Mouse (Mus musculus): ENCODE results near the gene Tlx1. TPM values are rescaled to one million over a fixed set of nuclear protein-coding genes. Genes with fewer than 3 reads are reported as not detected.

Tlx1 gene
- polyA plus RNA-seq, 1 experiment from 2014 or later: 0.11 TPM

GRCm38 (mm10) chr19:45160523-45160922 lies 10.0 kb downstream of the Tlx1 start:
- no peaks in the 10 kb centered on the region for H3K36me3 ChIP-seq (replicated peaks)
- no peak for ATAC-seq (ENCODE audit: low FRiP score)
- H3K4me1 ChIP-seq: 0 out of 2 replicates have a peak, but pooled peaks cover 5% of the 10 kb centered on the region
- H3K9me3 ChIP-seq: no peaks in the 10 kb centered on the region
- H3K9ac ChIP-seq: no peak overlapping the region
- H3K27me3 ChIP-seq: peaks cover 100% of the 10 kb centered on the region
- no peak overlapping the region for H3K4me2 ChIP-seq
- no peak overlapping the region for H3K4me3 ChIP-seq (replicated peaks)
- no peak overlapping the region for H3K27ac ChIP-seq
- under 1% methylated on average over 5 of the region's 5 CpGs for WGBS

GRCm38 (mm10) chr19:45161093-45161492 lies 10.6 kb downstream of the Tlx1 start:
- H3K9ac ChIP-seq: no peak overlapping the region
- H3K4me1 ChIP-seq: 0 out of 2 replicates have a peak, but pooled peaks cover under 1% of the 10 kb centered on the region
- no peaks in the 10 kb centered on the region for H3K9me3 ChIP-seq
- H3K36me3 ChIP-seq (replicated peaks): no peaks in the 10 kb centered on the region
- ATAC-seq (ENCODE audit: low FRiP score): no peak
- peaks cover 99% of the 10 kb centered on the region for H3K27me3 ChIP-seq
- no peak overlapping the region for H3K27ac ChIP-seq
- H3K4me3 ChIP-seq (replicated peaks): no peak overlapping the region
- H3K4me2 ChIP-seq: no peak overlapping the region
- 1% methylated on average over 12 of the region's 12 CpGs for WGBS

- Histone ChIP-seq H3K27ac (no peak overlapping the region), H3K4me1 (no peaks in the 10 kb centered on the region), H3K9me3 (no peaks in the 10 kb centered on the region), H3K4me2 (no peak overlapping the region), H3K9ac (no peak overlapping the region), H3K4me3 (replicated peaks) (no peak overlapping the region), H3K36me3 (replicated peaks) (no peaks in the 10 kb centered on the region), H3K27me3 (peaks cover 98% of the 10 kb centered on the region)
- ATAC-seq (ENCODE audit: low FRiP score): no peak
- 56% methylated on average over 7 of the region's 7 CpGs for WGBS
These were observed 11.7 kb downstream of the Tlx1 start for GRCm38 (mm10) chr19:45162181-45162580.

GRCm38 (mm10) chr19:45162871-45163270 lies 12.4 kb downstream of the Tlx1 start:
- ATAC-seq (ENCODE audit: low FRiP score): no peak
- H3K9ac ChIP-seq: no peak overlapping the region
- no peak overlapping the region for H3K4me3 ChIP-seq (replicated peaks)
- H3K9me3 ChIP-seq: no peaks in the 10 kb centered on the region
- peaks cover 98% of the 10 kb centered on the region for H3K27me3 ChIP-seq
- no peaks in the 10 kb centered on the region for H3K4me1 ChIP-seq
- no peak overlapping the region for H3K27ac ChIP-seq
- H3K4me2 ChIP-seq: no peak overlapping the region
- 6% methylated on average over 12 of the region's 12 CpGs for WGBS
- no peaks in the 10 kb centered on the region for H3K36me3 ChIP-seq (replicated peaks)

- Histone ChIP-seq H3K27ac (no peak overlapping the region), H3K9ac (no peak overlapping the region), H3K4me1 (no peaks in the 10 kb centered on the region), H3K4me2 (no peak overlapping the region), H3K9me3 (no peaks in the 10 kb centered on the region), H3K27me3 (peaks cover 84% of the 10 kb centered on the region), H3K36me3 (replicated peaks) (no peaks in the 10 kb centered on the region), H3K4me3 (replicated peaks) (no peak overlapping the region)
- no peak for ATAC-seq (ENCODE audit: low FRiP score)
- 80% methylated on average over 7 of the region's 7 CpGs for WGBS
These were observed 20.0 kb downstream of the Tlx1 start for GRCm38 (mm10) chr19:45170451-45170850.

- no peak for ATAC-seq (ENCODE audit: low FRiP score)
- Histone ChIP-seq H3K9me3 (no peaks in the 10 kb centered on the region), H3K4me2 (no peak overlapping the region), H3K27me3 (peaks cover 63% of the 10 kb centered on the region), H3K36me3 (replicated peaks) (no peaks in the 10 kb centered on the region), H3K9ac (no peak overlapping the region), H3K27ac (no peak overlapping the region), H3K4me1 (peaks cover 4% of the 10 kb centered on the region; the same call in 1 of the 2 replicates), H3K4me3 (replicated peaks) (no peak overlapping the region)
- WGBS: 58% methylated on average over 7 of the region's 7 CpGs
These were observed 24.3 kb downstream of the Tlx1 start for GRCm38 (mm10) chr19:45174803-45175202.

- no peak overlapping the region for H3K9ac ChIP-seq
These were observed 25.8 kb downstream of the Tlx1 start for GRCm38 (mm10) chr19:45176269-45176668.

GRCm38 (mm10) chr19:45177004-45177737 lies 26.7 kb downstream of the Tlx1 start:
- 0 out of 2 replicates have a peak, but pooled peaks have one; percentile 14 for ATAC-seq (ENCODE audit: low FRiP score)
- WGBS: 25% methylated on average over 26 of the region's 26 CpGs

More at GRCm38 (mm10) chr19:45176269-45176668, 25.8 kb downstream of the Tlx1 start:
- 79% methylated on average over 8 of the region's 8 CpGs for WGBS
- no peak overlapping the region for H3K4me3 ChIP-seq (replicated peaks)
- no peaks in the 10 kb centered on the region for H3K9me3 ChIP-seq
- peaks cover 4% of the 10 kb centered on the region; the same call in 1 of the 2 replicates for H3K4me1 ChIP-seq
- no peaks in the 10 kb centered on the region for H3K36me3 ChIP-seq (replicated peaks)
- H3K27me3 ChIP-seq: peaks cover 59% of the 10 kb centered on the region
- no peak for ATAC-seq (ENCODE audit: low FRiP score)
- no peak overlapping the region for H3K4me2 ChIP-seq
- H3K27ac ChIP-seq: no peak overlapping the region

GRCm38 (mm10) chr19:45179451-45179850 lies 29.0 kb downstream of the Tlx1 start:
- Histone ChIP-seq H3K9ac (no peak overlapping the region), H3K4me1 (peaks cover 4% of the 10 kb centered on the region; the same call in 1 of the 2 replicates), H3K27me3 (peaks cover 30% of the 10 kb centered on the region), H3K4me2 (no peak overlapping the region), H3K9me3 (no peaks in the 10 kb centered on the region), H3K27ac (no peak overlapping the region), H3K4me3 (replicated peaks) (no peak overlapping the region), H3K36me3 (replicated peaks) (no peaks in the 10 kb centered on the region)
- ATAC-seq (ENCODE audit: low FRiP score): no peak
- 80% methylated on average over 4 of the region's 4 CpGs for WGBS

More at GRCm38 (mm10) chr19:45177004-45177737, 26.7 kb downstream of the Tlx1 start:
- H3K9ac ChIP-seq: no peak overlapping the region
- peaks cover 4% of the 10 kb centered on the region; the same call in 1 of the 2 replicates for H3K4me1 ChIP-seq
- H3K9me3 ChIP-seq: no peaks in the 10 kb centered on the region
- no peaks in the 10 kb centered on the region for H3K36me3 ChIP-seq (replicated peaks)
- no peak overlapping the region for H3K4me3 ChIP-seq (replicated peaks)
- H3K27ac ChIP-seq: no peak overlapping the region
- peak overlapping the region; percentile 32 for H3K4me2 ChIP-seq
- peaks cover 52% of the 10 kb centered on the region for H3K27me3 ChIP-seq

- Histone ChIP-seq H3K9ac (no peak overlapping the region), H3K4me3 (replicated peaks) (no peak overlapping the region), H3K9me3 (no peaks in the 10 kb centered on the region), H3K27me3 (peaks cover 22% of the 10 kb centered on the region; the same call in 1 of the 2 replicates), H3K36me3 (replicated peaks) (no peaks in the 10 kb centered on the region), H3K27ac (no peak overlapping the region), H3K4me2 (no peak overlapping the region), H3K4me1 (peaks cover 4% of the 10 kb centered on the region; the same call in 1 of the 2 replicates)
- 95% methylated on average over 5 of the region's 5 CpGs for WGBS
- no peak for ATAC-seq (ENCODE audit: low FRiP score)
These were observed 30.0 kb downstream of the Tlx1 start for GRCm38 (mm10) chr19:45180447-45180846.

- no peak overlapping the region for H3K27ac ChIP-seq
- WGBS: 41% methylated on average over 4 of the region's 4 CpGs
- no peak for ATAC-seq (ENCODE audit: low FRiP score)
- no peaks in the 10 kb centered on the region for H3K36me3 ChIP-seq (replicated peaks)
- no peak overlapping the region for H3K4me3 ChIP-seq (replicated peaks)
- H3K9ac ChIP-seq: no peak overlapping the region
- no peak overlapping the region for H3K4me2 ChIP-seq
- H3K9me3 ChIP-seq: peaks cover 18% of the 10 kb centered on the region; the same call in 1 of the 2 replicates
- H3K4me1 ChIP-seq: no peaks in the 10 kb centered on the region
- H3K27me3 ChIP-seq: no peaks in the 10 kb centered on the region
These were observed 44.2 kb downstream of the Tlx1 start for GRCm38 (mm10) chr19:45194651-45195050.

GRCm38 (mm10) chr19:45196967-45197366 lies 46.5 kb downstream of the Tlx1 start:
- Histone ChIP-seq H3K4me3 (replicated peaks) (no peak overlapping the region), H3K27ac (no peak overlapping the region), H3K9ac (no peak overlapping the region), H3K4me1 (no peaks in the 10 kb centered on the region), H3K27me3 (no peaks in the 10 kb centered on the region), H3K9me3 (peaks cover 18% of the 10 kb centered on the region; the same call in 1 of the 2 replicates), H3K4me2 (no peak overlapping the region), H3K36me3 (replicated peaks) (no peaks in the 10 kb centered on the region)
- no peak for ATAC-seq (ENCODE audit: low FRiP score)
- WGBS: 88% methylated on average over 8 of the region's 8 CpGs
